Mouse (Mus musculus) testis, adult 2 months (tissue): ENCODE data around the gene Slc5a11.

Source experiments
- CTCF ChIP-seq: fragments of 200-500 bp; IDR thresholded peaks from 2 replicates; pipeline ENCODE4 v1.5.1; 2012; ENCODE audit warnings: low read depth, mild to moderate bottlenecking, inconsistent platforms, low read length, moderate library complexity; ENCODE audit not compliant: control insufficient read depth, insufficient read depth, insufficient replicate concordance
- POLR2A ChIP-seq: fragments of 200-500 bp; IDR thresholded peaks from 2 replicates; pipeline ENCODE4 v1.6.1; 2012; ENCODE audit warnings: low read depth, mild to moderate bottlenecking, inconsistent platforms, low read length, moderate library complexity; ENCODE audit not compliant: control insufficient read depth

DNA sequence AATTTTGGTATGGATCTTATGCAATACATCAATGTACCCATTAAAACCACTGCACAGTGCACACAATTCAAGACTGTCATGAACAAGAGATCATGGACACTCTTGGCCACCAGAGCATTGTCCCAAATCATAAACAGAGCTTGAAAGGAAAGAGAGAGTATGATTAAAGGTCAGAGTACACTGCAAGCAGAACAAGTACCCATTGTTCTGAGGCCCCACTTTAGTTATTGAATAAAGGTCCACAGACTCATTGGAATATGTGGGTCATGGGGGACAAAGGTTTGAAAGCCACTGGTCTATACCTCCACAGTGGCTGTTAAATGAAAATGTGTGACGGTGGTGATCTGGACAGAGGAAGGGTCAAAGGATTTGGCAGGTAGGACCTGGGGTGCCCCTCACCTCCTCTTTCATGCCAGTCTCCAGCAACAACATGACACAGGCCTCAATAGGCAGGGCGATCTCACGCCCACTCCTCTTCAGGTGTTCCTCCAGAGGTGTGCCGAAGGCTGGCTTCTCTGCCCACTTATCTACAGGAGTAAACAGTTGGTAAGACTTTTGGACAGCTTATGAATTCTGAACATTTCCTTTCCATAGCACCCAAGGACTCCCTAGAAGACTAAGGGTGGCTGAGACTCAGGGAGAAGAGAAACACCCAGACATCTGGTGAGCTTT, 93.4 kb downstream of the Slc5a11 start:
- TF ChIP-seq CTCF (no peak), POLR2A (no peak)
